Mouse (Mus musculus): ENCODE results near the gene Cldn15.

- TF ChIP-seq CTCF (IDR thresholded peaks at IDR 0.05; ENCODE audit: insufficient read depth, low read depth, low read length) (no peak), POLR2A (IDR thresholded peaks at IDR 0.05; ENCODE audit: insufficient read depth, low read depth, low read length) (no peak)
Measured at GRCm38 (mm10) chr5:136962966-136963540, 3.4 kb upstream of the Cldn15 start.
